Mouse (Mus musculus) mature B cell (primary cell): ENCODE results near the gene Stk39.

Experiments
- in situ Hi-C: fragments of 300-500 bp; cut with MboI; formaldehyde crosslinking; loops from 2 replicates; pipeline ENCODE4 v1.14.3; 2019

Gene Stk39

DNA sequence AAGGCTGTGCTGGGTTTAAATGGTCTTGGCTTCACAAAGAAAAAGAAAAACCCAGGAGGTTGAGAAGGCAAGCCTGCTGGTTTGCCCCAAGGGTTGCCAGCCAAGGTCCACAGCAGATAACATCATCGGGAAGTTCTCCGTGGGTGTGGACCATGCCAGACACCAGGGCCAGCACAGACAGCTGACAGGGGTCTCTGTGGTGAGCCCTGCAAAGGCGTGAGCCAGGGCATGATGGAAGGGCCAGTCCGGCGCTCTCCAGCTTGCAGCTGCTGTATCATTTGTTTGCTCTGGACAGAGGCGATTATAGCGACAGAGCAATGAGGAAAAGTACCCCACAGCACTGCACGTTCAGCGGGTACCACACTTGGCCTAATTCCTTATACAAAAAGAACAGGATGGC is 126.8 kb downstream of the Stk39 start:
- in situ Hi-C loops = no loop called here

DNA sequence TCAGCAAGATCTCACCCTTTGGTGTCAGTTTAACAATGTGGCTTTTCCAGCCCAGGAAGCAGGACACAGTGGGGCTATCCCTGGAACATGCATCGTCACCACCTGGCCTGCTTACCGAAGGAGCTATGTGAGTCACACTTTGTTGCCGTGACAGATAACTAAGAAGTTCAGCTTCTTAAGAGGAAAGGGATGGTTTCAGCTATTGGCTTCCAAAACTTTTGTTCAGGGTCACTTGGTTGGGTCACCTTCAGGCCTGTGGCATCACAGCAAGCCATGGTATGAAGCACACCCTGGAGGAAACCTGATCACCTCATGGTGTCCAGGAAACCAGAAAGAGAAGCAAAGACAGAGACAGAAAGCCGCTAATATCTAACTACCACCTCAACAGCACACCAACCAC is 128.3 kb downstream of the Stk39 start:
- in situ Hi-C loops = no loop called here

GRCm38 (mm10) chr2:68342122-68342646 is 129.9 kb downstream of the Stk39 start:
- in situ Hi-C loops = no loop called here

DNA sequence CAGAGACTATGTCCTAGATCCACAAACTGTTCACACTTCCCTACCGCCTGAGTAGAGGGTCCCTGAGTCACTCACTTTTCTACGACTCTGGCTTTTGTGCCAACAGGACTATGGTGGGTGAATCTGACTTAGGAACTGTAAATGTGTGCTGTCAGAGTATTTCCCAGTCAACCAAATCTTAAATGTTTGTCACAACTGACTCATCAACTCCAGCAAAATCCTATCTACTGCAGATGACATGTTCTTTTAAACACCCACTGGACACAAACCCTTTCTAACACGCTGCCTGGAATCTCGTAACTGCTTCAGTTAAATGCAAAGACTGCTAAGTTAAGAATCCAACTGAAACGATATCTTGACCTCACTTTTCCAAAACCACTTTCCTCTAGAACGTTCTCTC is 135.2 kb downstream of the Stk39 start:
- in situ Hi-C loops = no loop called here

GRCm38 (mm10) chr2:68334945-68335344 is 137.1 kb downstream of the Stk39 start:
- in situ Hi-C loops = no loop called here

GRCm38 (mm10) chr2:68325306-68325705 is 146.8 kb downstream of the Stk39 start:
- in situ Hi-C loops = no loop called here

- in situ Hi-C loops = no loop called here
These were observed 150.8 kb downstream of the Stk39 start for GRCm38 (mm10) chr2:68321230-68321629.

GRCm38 (mm10) chr2:68320670-68321069 is 151.4 kb downstream of the Stk39 start:
- in situ Hi-C loops = no loop called here

DNA sequence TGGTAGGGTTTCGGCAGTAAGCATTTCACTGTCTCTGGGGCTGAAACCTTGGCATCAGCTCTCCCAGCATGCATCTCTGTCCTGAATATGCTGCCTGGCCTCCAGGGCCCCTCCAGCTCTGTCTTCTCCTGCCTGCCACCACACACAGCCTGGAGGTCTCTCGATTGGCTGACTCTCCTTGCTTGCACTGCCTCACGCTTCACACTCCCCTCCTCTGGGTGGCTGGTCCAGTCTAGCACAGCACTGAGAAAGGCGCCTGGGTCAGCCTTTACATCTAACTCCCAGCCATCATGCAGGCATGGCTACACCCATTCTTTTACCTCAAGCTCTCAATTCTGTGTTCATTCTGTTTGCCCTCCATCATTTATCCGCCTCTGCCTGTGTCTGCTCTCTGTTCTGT is 153.6 kb downstream of the Stk39 start:
- in situ Hi-C loops = no loop called here

DNA sequence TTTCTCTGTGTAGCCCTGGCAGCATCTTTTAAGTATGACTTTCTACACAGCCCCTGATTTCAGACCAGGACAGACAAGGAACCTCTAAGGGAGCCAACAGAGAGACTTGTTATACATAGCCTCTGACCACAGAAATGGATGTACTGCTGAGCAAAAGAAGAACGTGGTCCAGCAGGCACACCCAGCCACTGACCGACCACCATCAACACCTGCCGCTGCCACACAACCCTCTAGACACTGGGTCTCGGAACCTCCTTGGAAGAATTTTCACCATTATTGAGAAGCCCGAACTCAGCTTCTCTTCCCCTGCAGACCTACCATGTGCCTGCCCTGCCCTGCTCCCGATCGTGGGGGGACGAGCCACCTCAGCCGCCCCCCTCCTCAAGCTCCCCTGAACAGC is 154.2 kb downstream of the Stk39 start:
- in situ Hi-C loops = no loop called here

DNA sequence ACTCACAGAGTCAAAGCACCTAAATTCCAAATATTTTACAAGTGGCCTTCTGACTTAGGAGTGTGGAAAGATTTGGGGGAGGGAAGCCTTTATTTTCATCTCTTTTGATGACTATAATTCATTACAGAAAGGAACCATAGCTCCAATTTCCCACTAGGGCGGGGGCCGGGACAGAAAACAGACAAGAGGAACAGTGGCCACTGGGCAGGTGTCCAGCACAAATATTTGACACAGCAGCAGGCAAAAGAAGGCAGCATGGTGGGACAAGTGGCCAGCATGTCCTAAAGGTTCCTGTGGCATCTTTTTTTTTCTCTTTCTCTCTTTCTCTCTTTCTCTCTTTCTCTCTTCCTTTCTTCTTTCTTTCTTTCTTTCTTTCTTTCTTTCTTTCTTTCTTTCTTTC is 154.6 kb downstream of the Stk39 start:
- in situ Hi-C loops = no loop called here

DNA sequence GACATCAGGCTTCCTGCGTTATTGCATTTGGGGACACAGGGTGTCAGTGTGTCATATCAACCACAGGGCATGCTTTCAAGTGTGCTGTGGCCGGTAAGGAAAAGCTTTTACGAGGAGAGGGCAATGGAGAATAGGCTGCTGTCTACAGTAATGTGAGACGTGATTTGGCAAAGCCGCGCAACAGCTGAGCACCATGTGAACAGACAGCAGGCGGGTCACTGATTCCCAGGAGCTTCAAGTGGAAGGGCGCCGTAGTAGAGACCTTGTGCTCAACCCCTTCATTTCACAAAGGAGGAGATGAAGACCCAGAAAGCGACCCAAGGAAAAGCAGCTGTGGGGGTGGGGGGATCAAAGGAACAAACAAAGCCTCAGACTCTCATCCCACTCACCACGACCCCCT is 156.8 kb downstream of the Stk39 start:
- in situ Hi-C loops = no loop called here

DNA sequence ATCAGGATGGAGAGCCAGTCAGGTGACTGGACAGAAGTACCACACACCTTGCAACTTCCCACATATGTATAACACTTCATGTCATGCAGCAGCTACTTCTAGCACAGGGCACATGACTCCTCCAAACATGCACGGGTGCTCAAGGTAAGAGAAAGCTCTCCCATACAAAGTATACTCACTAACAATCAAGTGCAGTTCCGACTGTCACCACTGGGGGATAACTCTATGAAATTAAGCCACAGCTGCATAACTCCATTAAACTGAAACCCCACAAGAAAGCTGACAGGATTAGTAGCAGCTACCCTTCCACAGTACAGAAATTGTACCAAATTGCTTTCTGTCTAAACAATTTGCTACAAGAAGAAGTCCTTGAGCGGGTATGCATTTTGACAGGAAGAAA is 161.9 kb downstream of the Stk39 start:
- in situ Hi-C loops = no loop called here

- in situ Hi-C loops = no loop called here
These were observed 165.5 kb downstream of the Stk39 start for GRCm38 (mm10) chr2:68306519-68306918.

- in situ Hi-C loops = no loop called here
These were observed 167.2 kb downstream of the Stk39 start for GRCm38 (mm10) chr2:68304771-68305460.

GRCm38 (mm10) chr2:68301811-68302542 is 170.1 kb downstream of the Stk39 start:
- in situ Hi-C loops = no loop called here

DNA sequence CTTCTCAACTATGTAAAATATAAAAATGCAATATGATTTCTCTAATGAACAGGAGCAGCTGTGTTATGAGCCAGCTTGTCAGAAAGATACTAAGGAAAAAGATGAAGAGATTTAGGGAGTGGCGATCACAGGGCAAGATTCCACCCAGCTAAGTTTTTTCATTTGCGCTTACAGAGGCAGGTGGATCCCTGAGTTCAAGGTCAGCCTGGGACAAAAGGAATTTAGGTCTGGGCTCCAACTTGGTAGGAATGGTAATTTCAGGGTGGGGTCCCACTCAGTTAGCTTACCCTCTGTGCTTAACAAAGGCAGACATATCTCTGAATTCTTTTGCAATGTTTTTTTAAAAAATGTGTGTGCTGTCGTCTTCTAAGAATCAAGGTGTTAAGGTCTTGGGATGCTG is 173.7 kb downstream of the Stk39 start:
- in situ Hi-C loops = no loop called here

DNA sequence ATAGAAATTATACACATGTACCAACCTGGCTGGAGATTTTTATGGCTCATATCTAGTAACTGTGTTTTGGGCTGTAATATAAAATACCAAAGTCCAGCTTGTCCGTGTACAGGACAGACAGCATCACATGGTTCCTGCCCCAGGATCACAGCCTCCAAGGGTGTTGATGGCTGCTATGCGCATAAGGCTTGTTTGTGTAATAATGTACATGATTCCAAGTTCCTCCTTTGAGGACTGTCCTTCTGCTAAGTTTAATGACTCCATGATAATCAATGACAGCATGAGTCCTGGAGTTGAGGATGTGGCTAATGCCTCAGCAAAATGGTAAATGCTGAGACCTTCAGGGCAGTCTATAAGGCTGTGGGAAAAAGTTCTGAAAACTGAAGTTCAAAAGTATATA is 174.1 kb downstream of the Stk39 start:
- in situ Hi-C loops = no loop called here

GRCm38 (mm10) chr2:68296743-68297142 is 175.3 kb downstream of the Stk39 start:
- in situ Hi-C loops = no loop called here

GRCm38 (mm10) chr2:68292539-68293320 is 179.3 kb downstream of the Stk39 start:
- in situ Hi-C loops = no loop called here

DNA sequence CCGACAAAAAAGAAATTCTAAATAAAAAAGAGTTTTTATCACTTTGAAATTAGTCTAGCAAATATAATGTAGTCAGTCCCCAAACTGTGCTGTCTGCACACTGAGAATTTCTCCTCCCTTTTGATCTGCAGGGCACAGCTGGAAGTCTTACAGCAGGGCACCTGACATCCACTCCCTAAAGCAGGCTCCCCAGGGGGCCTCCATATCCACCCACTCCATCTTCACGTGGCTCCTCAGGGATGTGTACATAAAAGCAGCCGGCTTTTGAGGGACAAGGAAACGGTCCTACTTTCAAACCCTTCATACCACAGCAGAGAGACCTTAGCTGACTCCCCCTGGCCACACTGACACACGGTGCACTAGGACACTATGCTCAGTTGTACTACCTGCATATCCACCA is 180.2 kb downstream of the Stk39 start:
- in situ Hi-C loops = no loop called here

GRCm38 (mm10) chr2:68289961-68290360 is 182.1 kb downstream of the Stk39 start:
- in situ Hi-C loops = no loop called here

DNA sequence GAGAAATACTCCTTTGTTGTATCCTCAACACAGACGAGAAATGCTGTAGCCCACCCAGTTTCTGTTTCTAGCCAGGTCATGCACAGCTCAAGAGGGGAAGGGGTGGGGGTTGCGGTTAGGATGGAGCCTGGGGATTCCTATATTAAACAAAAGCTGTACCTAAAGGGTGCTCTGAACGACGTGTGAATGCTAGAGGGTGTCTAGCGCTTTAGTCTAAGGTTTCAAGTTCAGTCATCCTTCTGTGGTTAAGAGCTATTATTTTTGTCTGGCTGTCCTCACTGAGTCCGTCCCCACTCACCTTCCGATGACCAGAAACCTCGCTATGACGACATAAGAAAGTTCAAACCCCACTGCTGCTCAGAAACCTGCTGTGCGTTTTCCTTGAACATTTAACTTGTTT is 182.9 kb downstream of the Stk39 start:
- in situ Hi-C loops = no loop called here
